Mouse (Mus musculus): Measurements from ENCODE around the gene Rexo1. TPM values are rescaled to one million over a fixed set of nuclear protein-coding genes. Genes with fewer than 3 reads are reported as not detected.
A peak's percentile ranks its signal among the peaks of the same experiment; 100 is the strongest.

Rexo1 gene
- total RNA-seq, 2 experiments from 2014 or later, result 31.9 to 44.5 TPM

DNA sequence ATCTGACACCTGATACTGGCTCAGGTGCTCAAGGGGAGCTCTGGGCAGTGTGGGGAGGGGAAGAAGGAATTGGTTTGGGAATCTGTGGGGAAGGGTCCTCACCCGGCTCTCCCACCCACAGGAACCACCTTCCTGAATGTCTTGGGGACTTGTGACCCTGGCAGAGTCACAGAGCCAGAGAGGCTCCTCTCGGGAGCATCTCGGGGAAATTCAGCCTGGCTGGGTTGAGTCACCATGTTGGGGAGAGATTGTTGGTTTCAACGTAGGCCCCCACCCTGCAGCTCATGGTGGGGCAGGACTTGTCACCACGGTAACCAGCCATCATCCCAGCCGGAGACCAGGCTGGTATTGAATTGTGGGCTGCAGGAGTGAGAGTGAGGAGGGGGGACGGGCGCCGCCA is 56.6 kb downstream of the Rexo1 start:
- DNase-seq, result no peak

DNA sequence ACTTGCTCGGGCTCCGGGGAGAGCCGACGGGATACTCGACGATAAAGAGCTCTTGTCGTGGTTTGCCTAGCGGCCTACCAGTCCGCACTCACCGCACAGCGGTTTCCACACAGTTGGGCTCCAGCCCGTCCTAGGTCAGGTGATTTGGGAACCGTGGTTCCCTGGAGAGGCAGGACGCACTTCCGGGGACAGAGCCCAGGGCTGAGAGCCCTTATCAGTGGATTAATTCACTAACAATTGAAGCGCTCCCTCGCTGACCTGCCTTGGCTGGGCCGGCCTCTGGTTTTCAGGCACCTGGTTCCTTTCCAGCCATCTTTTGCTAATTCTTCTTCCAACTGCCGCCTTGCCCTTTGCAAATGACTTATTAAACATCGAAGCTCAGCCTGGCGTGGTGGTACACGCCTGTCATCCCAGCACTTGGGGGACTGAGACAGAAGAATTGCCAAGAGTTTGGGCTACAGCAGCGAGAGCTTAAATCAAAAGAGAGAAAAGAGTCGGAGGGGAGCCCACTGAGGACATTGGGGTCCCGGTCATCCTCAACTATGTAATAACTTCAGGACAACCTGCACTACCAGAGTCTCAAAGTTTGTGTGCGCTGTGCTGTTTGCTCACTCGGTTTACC is 57.6 kb downstream of the Rexo1 start:
- peak; percentile 64 for DNase-seq

DNA sequence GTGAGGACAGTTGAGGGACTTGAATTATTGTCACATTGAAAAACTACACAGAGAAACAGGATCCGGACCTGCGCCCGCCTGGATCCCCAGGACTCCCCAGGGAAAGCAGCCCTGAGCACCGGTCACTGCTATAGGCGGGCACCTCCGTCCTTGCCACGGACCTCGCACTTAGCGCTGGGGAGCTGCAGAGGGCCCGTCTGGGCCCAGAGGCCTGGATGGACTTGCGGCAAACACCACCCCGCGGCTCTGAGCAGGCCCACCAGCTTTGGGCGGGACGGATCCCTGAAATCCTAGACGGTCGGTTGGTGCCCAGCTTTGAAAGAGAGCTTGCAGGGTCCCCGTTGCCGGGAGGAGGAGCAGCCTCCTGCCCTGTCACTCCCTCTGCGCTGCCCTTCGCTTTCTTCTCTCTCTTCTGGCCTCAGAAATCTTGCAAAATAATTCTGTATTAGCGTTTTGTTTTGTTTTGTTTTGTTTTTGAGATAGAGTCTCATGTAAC is 58.5 kb downstream of the Rexo1 start:
- no peak for DNase-seq

DNA sequence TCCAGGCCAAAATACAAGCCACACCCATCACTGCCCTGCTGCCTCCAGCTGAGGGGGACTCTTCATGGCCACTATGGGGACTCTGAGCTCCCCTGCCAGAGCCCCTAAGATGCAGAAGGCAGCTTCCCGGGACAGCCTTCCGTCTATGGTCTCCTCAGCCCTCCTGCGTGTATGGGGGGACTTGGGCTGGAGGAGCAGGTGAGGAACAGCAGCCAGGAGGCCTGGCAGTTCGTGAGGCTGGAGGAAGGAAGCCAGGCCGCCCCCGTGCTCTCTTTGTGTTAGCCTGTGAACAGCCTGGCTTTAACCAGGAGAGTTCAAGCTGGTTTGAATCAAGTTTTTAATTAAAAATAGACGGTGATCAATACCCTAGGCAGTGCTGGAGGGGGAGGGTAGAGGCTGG is 59.1 kb downstream of the Rexo1 start:
- DNase-seq, result no peak

DNA sequence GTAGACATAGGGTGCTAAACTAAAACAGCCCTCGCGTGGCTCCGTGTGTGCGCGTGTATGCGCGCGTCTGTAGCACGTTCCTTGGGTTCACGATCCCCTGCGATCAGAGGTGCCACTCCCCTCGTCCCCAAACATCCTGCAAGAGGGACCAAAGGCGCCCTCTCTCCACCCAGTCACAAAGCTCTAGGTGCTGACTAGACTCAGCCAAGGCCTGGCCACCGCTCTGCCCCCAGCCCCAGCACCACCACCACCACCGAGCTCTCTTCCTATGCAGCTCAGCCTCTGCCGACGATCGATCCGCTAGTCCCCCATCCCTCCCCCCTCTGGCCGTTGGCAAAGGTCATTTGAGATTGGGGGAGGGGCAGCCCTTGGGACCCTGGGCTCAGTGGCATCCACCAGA is 64.9 kb downstream of the Rexo1 start:
- DNase-seq, result no peak

DNA sequence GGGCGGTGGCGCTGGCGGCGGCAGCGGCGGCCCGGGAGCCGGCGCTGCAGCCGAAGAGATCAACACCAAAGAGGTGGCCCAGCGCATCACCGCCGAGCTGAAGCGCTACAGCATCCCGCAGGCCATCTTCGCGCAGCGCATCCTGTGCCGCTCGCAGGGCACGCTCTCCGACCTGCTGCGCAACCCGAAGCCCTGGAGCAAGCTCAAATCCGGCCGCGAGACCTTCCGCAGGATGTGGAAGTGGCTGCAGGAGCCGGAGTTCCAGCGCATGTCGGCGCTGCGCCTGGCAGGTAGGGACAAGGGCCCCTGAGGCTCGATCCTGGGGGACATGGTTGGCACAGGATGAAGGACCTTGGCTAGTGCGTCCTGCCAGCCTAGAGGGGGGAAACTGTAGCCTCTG is 65.5 kb downstream of the Rexo1 start:
- DNase-seq, result no peak

DNA sequence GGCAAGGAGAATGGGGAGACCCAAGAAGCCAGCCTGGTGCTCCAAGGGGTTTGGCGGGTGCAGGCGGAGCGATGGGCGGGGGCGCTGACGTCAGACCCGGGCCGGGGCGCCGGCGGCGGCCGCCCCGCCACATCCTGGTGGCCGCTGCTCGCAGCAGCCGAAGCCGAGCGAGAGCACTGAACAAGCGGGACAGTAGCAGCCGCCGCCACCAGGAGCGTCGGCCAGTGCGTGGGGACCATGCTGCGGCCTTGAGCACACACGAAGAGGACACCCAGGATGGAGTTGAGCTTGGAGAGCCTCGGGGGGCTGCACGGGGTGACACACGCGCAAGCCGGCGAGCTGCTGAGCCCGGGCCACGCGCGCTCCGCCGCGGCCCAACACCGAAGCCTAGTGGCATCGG is 66.6 kb downstream of the Rexo1 start, which contains the start of gene Onecut3:
TSS of gene Onecut3 (plus strand) at position 104 of the 400 bp plus-strand sequence.
- peak; percentile 66 for DNase-seq

Small RNA genes within 50 kb of the gene (microRNA-seq; reads per million reads assigned to microRNA genes)
- 4.6 reads per million, percentile 3 among the genes with 10 or more reads in this experiment for gene Mir6912

Other genes with a start within 250 kb of the Rexo1 start
- gene 2310011J03Rik, start 241.0 kb downstream of the Rexo1 start, total RNA-seq (2021), result 10 to 100 TPM; 24.0 to 26.7 TPM
- 1 to 10 TPM; 4.1 to 7.6 TPM for gene Pcsk4, start 232.1 kb downstream of the Rexo1 start, total RNA-seq (2021)
- 10 to 100 TPM; 38.4 to 61.8 TPM for gene Reep6, start 231.6 kb downstream of the Rexo1 start, total RNA-seq (2021)
- 10 to 100 TPM in 1 of 2 experiments, 1 to 10 TPM in 1; 7.6 to 18.7 TPM for gene Adamtsl5, start 213.1 kb downstream of the Rexo1 start, total RNA-seq (2021)
- under 1 TPM in 1 of 2 experiments, not detected in 1; 0.12 TPM for gene Plk5, start 205.1 kb downstream of the Rexo1 start, total RNA-seq (2021)
- gene Mex3d, start 173.9 kb downstream of the Rexo1 start, total RNA-seq (2021), result 10 to 100 TPM; 19.6 to 21.8 TPM
- 100 to 1,000 TPM; 103 to 113 TPM for gene Mbd3, start 162.0 kb downstream of the Rexo1 start, total RNA-seq (2021)
- 1,000 to 10,000 TPM; 1,321 to 1,365 TPM for gene Uqcr11, start 154.7 kb downstream of the Rexo1 start, total RNA-seq (2021)
- gene Tcf3, start 127.9 kb downstream of the Rexo1 start, total RNA-seq (2021), result 10 to 100 TPM; 58.1 to 77.1 TPM
- gene Onecut3, start 66.7 kb downstream of the Rexo1 start, total RNA-seq (2021), result not detected
- gene Atp8b3, start 22.4 kb downstream of the Rexo1 start, total RNA-seq (2021), result under 1 TPM; 0.27 to 0.36 TPM
- 10 to 100 TPM; 12.4 to 14.1 TPM for gene Klf16, start 15.8 kb upstream of the Rexo1 start, total RNA-seq (2021)
- 100 to 1,000 TPM; 108 to 113 TPM for gene Abhd17a, start 28.8 kb upstream of the Rexo1 start, total RNA-seq (2021)
- 10 to 100 TPM; 41.8 to 42.3 TPM for gene Scamp4, start 41.3 kb upstream of the Rexo1 start, total RNA-seq (2021)
- gene Adat3, start 41.3 kb upstream of the Rexo1 start, total RNA-seq (2021), result 1 to 10 TPM; 3.9 to 5.1 TPM
- gene Gm49322, start 44.5 kb upstream of the Rexo1 start, total RNA-seq (2021), result 1 to 10 TPM; 1.6 to 2.7 TPM
- 100 to 1,000 TPM; 121 to 131 TPM for gene Csnk1g2, start 61.3 kb upstream of the Rexo1 start, total RNA-seq (2021)
- gene Btbd2, start 95.5 kb upstream of the Rexo1 start, total RNA-seq (2021), result 10 to 100 TPM; 50.4 to 65.3 TPM
- 100 to 1,000 TPM; 249 to 298 TPM for gene Mknk2, start 116.6 kb upstream of the Rexo1 start, total RNA-seq (2021)
- 10 to 100 TPM; 17.7 to 20.1 TPM for gene Mob3a, start 140.4 kb upstream of the Rexo1 start, total RNA-seq (2021)
- 10 to 100 TPM in 1 of 2 experiments, 1 to 10 TPM in 1; 6.9 to 13.1 TPM for gene Izumo4, start 140.6 kb upstream of the Rexo1 start, total RNA-seq (2021)
- 10 to 100 TPM; 64.7 to 82.6 TPM for gene Ap3d1, start 180.7 kb upstream of the Rexo1 start, total RNA-seq (2021)
- gene Dot1l, start 193.6 kb upstream of the Rexo1 start, total RNA-seq (2021), result 10 to 100 TPM; 64.5 to 80.9 TPM
- gene Sf3a2, start 236.6 kb upstream of the Rexo1 start, total RNA-seq (2021), result 10 to 100 TPM; 45.2 to 50.5 TPM
- 10 to 100 TPM; 50.0 to 63.2 TPM for gene Plekhj1, start 237.1 kb upstream of the Rexo1 start, total RNA-seq (2021)
- under 1 TPM; 0.57 to 0.79 TPM for gene Amh, start 243.7 kb upstream of the Rexo1 start, total RNA-seq (2021)

Measured in adrenal gland, postnatal 10 days (tissue).